Mouse (Mus musculus) 416B (cell line): ENCODE measurements around the gene Gpha2.

Source experiments
- DNase-seq: peaks from one replicate; pipeline ENCODE4 v3.0.0; 2011; ENCODE audit warnings: low read depth

The Gpha2 gene

GRCm38 (mm10) chr19:6272738-6273137, 46.6 kb downstream of the Gpha2 start:
- DNase-seq = no peak

GRCm38 (mm10) chr19:6273592-6273991, 47.4 kb downstream of the Gpha2 start:
- no peak for DNase-seq

- DNase-seq = no peak
These were observed 47.9 kb downstream of the Gpha2 start for GRCm38 (mm10) chr19:6273998-6274608.

GRCm38 (mm10) chr19:6275740-6276389, 49.7 kb downstream of the Gpha2 start:
- DNase-seq = peak; percentile 82

- DNase-seq = peak; percentile 98
These were observed 50.5 kb downstream of the Gpha2 start, which contains the start of gene Ehd1 for GRCm38 (mm10) chr19:6276426-6277421. Ehd1 (plus strand) TSS chr19:6276725.
